Comparison of ENCODE assay signal across 12 mouse cellular contexts in genomic region chr6:89421503-89421902, GRCm38 (mm10). TPM values are rescaled to one million over a fixed set of nuclear protein-coding genes. Genes with fewer than 3 reads are reported as not detected.
DNase-seq lines count a peak whose midpoint lies in the region; ATAC-seq and TF ChIP-seq lines count a peak whose summit lies in the region.
"Had no signal": no experiment of that assay in that cellular context is flagged by ENCODE, and none has a peak within 500 bp of the region (broad histone marks: within the 10 kb centered on the region; RNA-seq: fewer than 3 reads in every experiment).

No protein-coding gene starts in this region.

- no peaks in the 10 kb centered on the region for H3K9me3 ChIP-seq in heart, embryonic 10.5 days
- H3K9me3 ChIP-seq in liver, embryonic 16.5 days (replicated peaks; ENCODE audit: control insufficient read depth, low read length), result no peaks in the 10 kb centered on the region
- H3K9me3 ChIP-seq: heart, embryonic 13.5 days; lung, embryonic 15.5 days had no signal

- no peaks in the 10 kb centered on the region for H3K36me3 ChIP-seq in heart, embryonic 10.5 days
- no peaks in the 10 kb centered on the region for H3K36me3 ChIP-seq in C2C12 (ENCODE audit: control insufficient read depth, insufficient read depth)
- H3K36me3 ChIP-seq in liver, embryonic 16.5 days (ENCODE audit: control insufficient read depth, insufficient read depth), result no peaks in the 10 kb centered on the region
- H3K36me3 ChIP-seq in spleen, adult 2 months (ENCODE audit: control insufficient read depth, insufficient read depth, low read length), result no peaks in the 10 kb centered on the region
- H3K36me3 ChIP-seq: heart, embryonic 13.5 days; lung, embryonic 15.5 days had no signal

- ATAC-seq in liver, embryonic 16.5 days (ENCODE audit: low read depth), result peak; percentile 45; the same call in 1 of the 2 replicates

- intact Hi-C loops in left cerebral cortex, postnatal 25 days (cut with DNase I), result no loop called here
- intact Hi-C loops in heart, postnatal 36 days (cut with DNase I), result no loop called here

- WGBS in heart, embryonic 10.5 days, result 78% methylated on average over 6 of the region's 6 CpGs
- WGBS in liver, embryonic 16.5 days (ENCODE audit: insufficient replicate concordance), result 27% methylated on average over 6 of the region's 6 CpGs
- 20% methylated on average over 6 of the region's 6 CpGs for WGBS in spleen, adult 2 months

- H3K9ac ChIP-seq in liver, embryonic 16.5 days (ENCODE audit: low read depth, low read length), result no peak overlapping the region
- H3K9ac ChIP-seq: heart, embryonic 13.5 days; lung, embryonic 15.5 days had no signal

- no peak overlapping the region for H3ac ChIP-seq in C2C12 (ENCODE audit: control insufficient read depth, insufficient read length, low read depth)

- no peak overlapping the region for H3K4me2 ChIP-seq in liver, embryonic 16.5 days (ENCODE audit: low read depth, low read length)
- H3K4me2 ChIP-seq: heart, embryonic 13.5 days; lung, embryonic 15.5 days had no signal

- H3K79me3 ChIP-seq in C2C12 (ENCODE audit: low read depth), result no peaks in the 10 kb centered on the region

- H3K27me3 ChIP-seq in heart, embryonic 10.5 days (ENCODE audit: insufficient read depth, poor library complexity, severe bottlenecking), result no peaks in the 10 kb centered on the region
- H3K27me3 ChIP-seq in C2C12 (ENCODE audit: control insufficient read depth, insufficient read depth, insufficient read length), result no peaks in the 10 kb centered on the region
- H3K27me3 ChIP-seq in liver, embryonic 16.5 days (ENCODE audit: control insufficient read depth, insufficient read depth, low read depth, low read length), result no peaks in the 10 kb centered on the region; the same call in 1 of the 2 replicates
- H3K27me3 ChIP-seq in spleen, adult 2 months (ENCODE audit: control insufficient read depth, insufficient read depth, low read length), result no peaks in the 10 kb centered on the region
- H3K27me3 ChIP-seq: heart, embryonic 13.5 days; lung, embryonic 15.5 days had no signal

- no peak for TF ChIP-seq POLR2A in spleen, adult 2 months (IDR thresholded peaks at IDR 0.05; ENCODE audit: low read depth, low read length)

- DNase-seq in heart, adult 11 months, result peak; percentile 95
- no peak for DNase-seq in heart, embryonic 10.5 days (ENCODE audit: low spot score)
- peak; percentile 36 to 41 for DNase-seq in spleen, adult 2 months (ENCODE audit: low read depth in 1 of 2, low spot score in 2 of 2)
- no peak for DNase-seq in left cerebral cortex, postnatal 25 days (ENCODE audit: low spot score in 2 of 2)
- no peak for DNase-seq in heart, postnatal 36 days
- DNase-seq in embryo, embryonic 11 days, result no peak
- DNase-seq: cerebellum, adult 11-12 months; right cerebral cortex, postnatal 14 days had no signal

- H3K79me2 ChIP-seq in C2C12 (ENCODE audit: control insufficient read depth, insufficient read depth), result no peaks in the 10 kb centered on the region

- H3K27ac ChIP-seq in heart, embryonic 10.5 days, result no peak overlapping the region
- no peak overlapping the region for H3K27ac ChIP-seq in liver, embryonic 16.5 days (ENCODE audit: low read length)
- H3K27ac ChIP-seq in spleen, adult 2 months (ENCODE audit: insufficient read depth, low read length), result 0 out of 2 replicates have a peak overlapping the region, but pooled peaks have one; percentile 18
- H3K27ac ChIP-seq: heart, embryonic 13.5 days had no signal

- peaks cover 8% of the 10 kb centered on the region for H3K4me1 ChIP-seq in heart, embryonic 10.5 days
- H3K4me1 ChIP-seq in liver, embryonic 16.5 days (ENCODE audit: control insufficient read depth, low read depth, low read length), result no peaks in the 10 kb centered on the region
- H3K4me1 ChIP-seq in spleen, adult 2 months (ENCODE audit: control insufficient read depth, insufficient read depth, insufficient read length), result peaks cover 13% of the 10 kb centered on the region; the same call in 1 of the 2 replicates

- no peak for TF ChIP-seq CTCF in C2C12 (IDR thresholded peaks at IDR 0.05; ENCODE audit: control insufficient read depth, insufficient read depth, insufficient read length)
- no peak for TF ChIP-seq CTCF in spleen, adult 2 months (IDR thresholded peaks at IDR 0.05; ENCODE audit: extremely low read depth, insufficient read depth, insufficient read length, insufficient replicate concordance)

- H3K4me3 ChIP-seq in heart, embryonic 10.5 days, result no peak overlapping the region
- H3K4me3 ChIP-seq in C2C12 (ENCODE audit: insufficient read depth, poor library complexity, severe bottlenecking), result no peak overlapping the region
- H3K4me3 ChIP-seq in liver, embryonic 16.5 days (ENCODE audit: low read depth, low read length), result no peak overlapping the region
- H3K4me3 ChIP-seq in spleen, adult 2 months (ENCODE audit: extremely low read depth, insufficient read depth, insufficient read length), result no peak overlapping the region
- H3K4me3 ChIP-seq: heart, embryonic 13.5 days; lung, embryonic 15.5 days had no signal

TF ChIP-seq in C2C12, 6 proteins besides CTCF, POLR2A, EP300 and RAD21:
- TF ChIP-seq MYOD1 (IDR thresholded peaks at IDR 0.05; ENCODE audit: control insufficient read depth, insufficient read length, low read depth) (peak; percentile 39), MAX (IDR thresholded peaks at IDR 0.05) (peak; percentile 98), CEBPB (IDR thresholded peaks at IDR 0.05; ENCODE audit: low read depth) (peak; percentile 67), MYOG (IDR thresholded peaks at IDR 0.05; ENCODE audit: control insufficient read depth, extremely low read depth, insufficient read length) (no peak), FOSL1 (IDR thresholded peaks at IDR 0.05; ENCODE audit: insufficient read depth, low read length, poor library complexity, severe bottlenecking) (no peak), USF1 (IDR thresholded peaks at IDR 0.05; ENCODE audit: low read depth) (no peak)

RNA-seq across cellular contexts. Expression of gene Plxna1, which starts 59.1 kb away (rescaled TPM):
- 11.3 and 14.3 TPM in 2 replicates for polyA plus RNA-seq in heart, embryonic 10.5 days (2016; fragmentation: Nextera tagmentation; extraction: Ambion mirVana)
- 40.9 TPM for polyA plus RNA-seq in C2C12 (2012; fragmentation: generic; extraction: Trizol)
- 0.82 and 1.0 TPM in 2 replicates for polyA plus RNA-seq in liver, embryonic 16.5 days (2015; fragmentation: Nextera tagmentation; extraction: Ambion mirVana)
- polyA plus RNA-seq in spleen, adult 2 months (2012; rRNA removed), result 23.8 and 27.2 TPM in 2 replicates
- 10 to 100 TPM; 59.4 to 74.6 TPM for total RNA-seq in left cerebral cortex, postnatal 25 days (2021)
- 10 to 100 TPM; 18.9 to 21.9 TPM for total RNA-seq in heart, postnatal 36 days (2021)

Comparison
In these comparisons a context has a peak if more than half of its experiments do, and no peak if none do; other contexts are left out.
1. DNase-seq: peak in heart, adult 11 months (single experiment) and spleen, adult 2 months (2 of 2); none in heart, embryonic 10.5 days (single experiment), left cerebral cortex, postnatal 25 days (0 of 2), heart, postnatal 36 days (0 of 2) and embryo, embryonic 11 days (single experiment).